Mouse (Mus musculus): ENCODE results near the gene Prrt3.

The Prrt3 gene

GRCm38 (mm10) chr6:113444207-113444965 is 57.3 kb downstream of the Prrt3 start:
- no peak for DNase-seq (ENCODE audit: low spot score in 2 of 2)

All from spleen, postnatal 36 days (tissue).